Mouse (Mus musculus): ENCODE data around the gene Atp8b5.

DNA sequence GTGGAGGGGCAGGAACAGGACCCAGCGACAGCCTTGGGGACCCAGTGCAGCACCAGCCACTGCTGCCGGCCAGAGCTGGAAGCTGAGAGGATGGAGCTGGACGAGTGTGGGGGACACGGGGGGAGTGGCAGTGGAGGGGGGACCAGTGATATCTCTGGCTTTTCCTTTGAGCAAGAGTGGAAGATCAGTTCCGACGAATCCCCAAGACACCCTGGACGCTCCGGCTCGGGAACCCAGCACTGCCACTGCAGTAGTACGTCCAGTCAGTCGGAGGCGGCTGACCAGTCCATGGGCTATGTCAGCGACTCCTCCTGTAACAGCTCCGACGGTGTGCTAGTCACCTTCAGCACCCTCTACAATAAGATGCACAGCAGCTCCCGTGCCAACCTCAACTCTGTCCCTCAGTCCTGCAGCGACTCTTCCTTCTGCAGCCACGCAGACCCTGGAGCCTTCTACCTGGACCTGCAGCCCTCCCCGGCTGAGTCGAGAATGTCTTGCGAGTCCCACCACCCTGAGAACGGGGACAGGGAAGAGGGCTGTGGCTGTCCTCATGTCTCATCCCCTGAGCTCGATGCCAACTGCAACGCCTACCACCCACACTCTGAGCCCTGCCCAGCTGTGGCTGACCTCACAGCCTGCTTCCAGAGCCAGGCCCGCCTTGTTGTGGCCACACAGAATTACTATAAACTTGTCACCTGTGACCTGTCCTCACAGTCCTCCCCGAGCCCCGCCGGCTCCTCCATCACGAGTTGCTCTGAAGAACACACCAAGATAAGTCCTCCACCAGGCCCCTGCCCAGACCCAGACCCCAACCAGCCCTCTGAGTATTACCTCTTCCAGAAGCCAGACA is 148.5 kb downstream of the Atp8b5 start:
- TF ChIP-seq CTCF (conservative IDR thresholded peaks at IDR 0.05; ENCODE audit: low read length) (no peak), POU5F1 (IDR thresholded peaks at IDR 0.05; ENCODE audit: borderline replicate concordance, low read length) (no peak)

Measured in E14TG2a.4 (cell line).